Comparison of ENCODE assay signal across 24 mouse cellular contexts in genomic region chr7:77164921-77165320, GRCm38 (mm10).
DNase-seq lines count a peak whose midpoint lies in the region; ATAC-seq and TF ChIP-seq lines count a peak whose summit lies in the region.
"Had no signal": no experiment of that assay in that cellular context is flagged by ENCODE, and none has a peak within 500 bp of the region (broad histone marks: within the 10 kb centered on the region; RNA-seq: fewer than 3 reads in every experiment).

No protein-coding gene starts in this region.

- no peak for ATAC-seq in midbrain, embryonic 14.5 days (ENCODE audit: low FRiP score, low TSS enrichment)
- ATAC-seq in frontal cortex, adult (ENCODE audit: low TSS enrichment), result no peak
- no peak for ATAC-seq in CD4-positive, CD25-positive, alpha-beta regulatory T cell, adult 4 months
- ATAC-seq: activated CD4-positive, CD25-positive, alpha-beta regulatory T cell, adult 4 months; Patski had no signal

- no peak for TF ChIP-seq CTCF in brain, embryonic 14.5 days (IDR thresholded peaks at IDR 0.05; ENCODE audit: borderline replicate concordance, extremely low read depth, insufficient read depth, insufficient read length)

- H3K27ac ChIP-seq in midbrain, embryonic 14.5 days (replicated peaks; ENCODE audit: low read depth, low read length), result no peak overlapping the region
- H3K27ac ChIP-seq in hindbrain, embryonic 10.5 days, result no peak overlapping the region

- no peak overlapping the region for H3K9ac ChIP-seq in midbrain, embryonic 14.5 days (replicated peaks; ENCODE audit: low read length)

- H3K9me3 ChIP-seq in midbrain, embryonic 14.5 days (ENCODE audit: control insufficient read depth, low read length), result no peaks in the 10 kb centered on the region
- H3K9me3 ChIP-seq in hindbrain, embryonic 10.5 days, result no peaks in the 10 kb centered on the region
- H3K9me3 ChIP-seq: G1E had no signal

- no peak overlapping the region for H3K4me3 ChIP-seq in midbrain, embryonic 14.5 days (replicated peaks; ENCODE audit: low read depth, low read length)
- H3K4me3 ChIP-seq in hindbrain, embryonic 10.5 days, result no peak overlapping the region

- no peak overlapping the region for H3K4me2 ChIP-seq in midbrain, embryonic 14.5 days (ENCODE audit: low read length)

- H3K4me1 ChIP-seq in midbrain, embryonic 14.5 days (ENCODE audit: control insufficient read depth, insufficient read depth, low read length), result no peaks in the 10 kb centered on the region
- H3K4me1 ChIP-seq in hindbrain, embryonic 10.5 days (replicated peaks), result no peaks in the 10 kb centered on the region

- WGBS in midbrain, embryonic 14.5 days, result 50% methylated on average over 1 of the region's 1 CpGs
- 84% methylated on average over 1 of the region's 1 CpGs for WGBS in hindbrain, embryonic 10.5 days

- no peak for TF ChIP-seq POLR2A in brain, embryonic 14.5 days (IDR thresholded peaks at IDR 0.05; ENCODE audit: borderline replicate concordance, extremely low read depth, insufficient read depth, insufficient read length, poor library complexity, severe bottlenecking)

- no peaks in the 10 kb centered on the region for H3K36me3 ChIP-seq in midbrain, embryonic 14.5 days (ENCODE audit: control insufficient read depth, insufficient read depth, low read length)
- H3K36me3 ChIP-seq in hindbrain, embryonic 10.5 days, result no peaks in the 10 kb centered on the region
- H3K36me3 ChIP-seq: G1E had no signal

- no peaks in the 10 kb centered on the region for H3K27me3 ChIP-seq in midbrain, embryonic 14.5 days (ENCODE audit: control insufficient read depth, insufficient read depth, low read length)
- H3K27me3 ChIP-seq in hindbrain, embryonic 10.5 days (ENCODE audit: insufficient read depth, poor library complexity, severe bottlenecking), result no peaks in the 10 kb centered on the region
- H3K27me3 ChIP-seq: CH12.LX, Patski had no signal

- peak; percentile 56 for DNase-seq in Muller cell, postnatal 12 days (ENCODE audit: inconsistent ontology term)
- DNase-seq in brain, embryonic 14.5 days (ENCODE audit: low read depth), result peak; percentile 5
- peak; percentile 21 for DNase-seq in retina, embryonic 14.5 days (ENCODE audit: low spot score)
- DNase-seq in retina, postnatal 1 day, result peak; percentile 58
- DNase-seq in midbrain, embryonic 14.5 days, result no peak
- no peak for DNase-seq in hindbrain, embryonic 10.5 days (ENCODE audit: low spot score)
- DNase-seq: adrenal gland, adult 2 months; adrenal gland, adult 8-10 months; adrenal gland, postnatal 10 days; adrenal gland, postnatal 14 days; adrenal gland, postnatal 25 days; adrenal gland, postnatal 36 days; B cell, adult 2 months; cerebellum, adult 11 months; cerebellum, adult 11-12 months; cerebellum, adult 18-20 months; cerebellum, adult 2 months; cerebellum, adult 8-10 months had no signal

Comparison
In these comparisons a context has a peak if more than half of its experiments do, and no peak if none do; other contexts are left out.
1. DNase-seq: peak in Muller cell, postnatal 12 days (single experiment), brain, embryonic 14.5 days (single experiment), retina, embryonic 14.5 days (single experiment) and retina, postnatal 1 day (single experiment); none in midbrain, embryonic 14.5 days (single experiment) and hindbrain, embryonic 10.5 days (single experiment).